Mouse (Mus musculus) stomach, postnatal 0 days (tissue): ENCODE results near the gene Vps9d1.

Experiments
- CTCF ChIP-seq: IDR thresholded peaks from 2 replicates; pipeline ENCODE4 v1.5.1; 2016; ENCODE audit warnings: antibody characterized with exemption, low read depth, mild to moderate bottlenecking, moderate library complexity
- EP300 ChIP-seq: optimal IDR thresholded peaks from 2 replicates; pipeline ENCODE3; 2016; ENCODE audit warnings: antibody characterized with exemption

DNA sequence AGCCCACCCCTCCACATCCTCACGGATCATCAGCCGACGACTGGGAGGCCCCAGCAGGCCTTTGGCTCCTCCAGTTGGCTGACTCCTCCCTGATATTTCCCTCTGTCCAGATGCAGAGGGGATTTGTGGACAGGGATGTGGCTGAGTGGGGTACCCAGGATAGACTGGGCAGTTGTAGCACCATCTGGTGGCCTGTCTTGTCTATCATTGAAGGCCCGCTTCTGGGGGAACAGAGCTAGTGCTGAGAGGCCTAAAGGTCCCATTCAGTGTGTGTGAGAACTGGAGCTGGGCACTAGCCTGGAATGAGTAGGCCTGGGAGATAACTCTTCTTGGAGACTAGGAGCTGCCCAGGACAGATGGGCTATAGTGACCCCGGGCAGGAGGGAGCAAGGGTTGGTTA lies 22.4 kb downstream of the Vps9d1 start:
- TF ChIP-seq CTCF (peak; percentile 59), EP300 (no peak)
